Mouse (Mus musculus): Measurements from ENCODE around the gene Crebl2. TPM values are rescaled to one million over a fixed set of nuclear protein-coding genes. Genes with fewer than 3 reads are reported as not detected.

The Crebl2 gene
- polyA plus RNA-seq, 1 experiment, result 32.2 TPM

DNA sequence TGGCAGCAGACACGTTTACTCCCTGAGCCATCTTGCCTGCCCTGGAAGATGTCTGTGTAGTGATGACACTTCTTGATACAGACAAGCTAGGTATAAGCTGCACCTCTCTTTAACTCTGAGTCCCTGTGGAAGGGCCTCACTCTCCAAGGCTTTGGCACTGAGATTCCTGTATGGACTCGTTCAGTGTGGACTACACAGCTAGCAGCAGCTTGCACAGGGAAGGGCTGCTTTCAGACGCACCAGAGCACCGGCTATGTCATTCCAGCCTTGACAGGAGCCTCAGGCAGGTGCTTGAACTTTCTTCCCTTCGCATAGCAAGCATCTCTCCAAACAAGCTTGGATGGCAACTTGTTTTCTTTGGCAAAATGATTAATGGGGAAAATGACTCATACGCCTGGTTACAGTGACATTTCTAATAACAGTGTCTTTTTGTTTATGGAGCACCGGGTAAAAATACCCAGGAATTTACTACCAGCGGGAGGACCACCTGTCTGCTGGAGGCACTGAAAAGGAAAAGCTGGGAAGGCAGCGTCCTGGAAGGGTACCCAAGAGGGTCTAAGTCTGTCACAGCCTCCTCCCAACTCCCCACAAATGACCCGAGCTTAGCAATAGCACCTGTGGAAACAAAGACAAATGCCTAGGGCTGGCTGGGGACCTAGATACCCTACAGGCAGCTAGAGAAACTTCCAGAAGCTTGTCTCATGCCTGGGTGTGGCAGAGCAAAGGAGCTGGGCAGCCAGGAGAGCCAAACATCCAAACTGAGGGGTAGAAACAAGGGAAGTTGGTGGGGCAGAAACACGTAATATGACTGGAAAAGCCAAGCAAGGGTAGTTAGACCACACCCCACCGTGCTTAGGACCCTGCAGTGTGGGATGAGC, 12.7 kb upstream of the Crebl2 start:
- no peak overlapping the region for H3K27ac ChIP-seq (ENCODE audit: insufficient read depth, low read length)
- no peak overlapping the region for H3K4me3 ChIP-seq (ENCODE audit: insufficient read depth, low read length)
- TF ChIP-seq POLR2A (IDR thresholded peaks at IDR 0.05; ENCODE audit: extremely low read depth, insufficient read depth, low read length) (no peak), CTCF (IDR thresholded peaks at IDR 0.05; ENCODE audit: extremely low read depth, insufficient read depth, low read length) (no peak)
- H3K4me1 ChIP-seq (ENCODE audit: control insufficient read depth, insufficient read depth, low read length), result no peaks in the 10 kb centered on the region

DNA sequence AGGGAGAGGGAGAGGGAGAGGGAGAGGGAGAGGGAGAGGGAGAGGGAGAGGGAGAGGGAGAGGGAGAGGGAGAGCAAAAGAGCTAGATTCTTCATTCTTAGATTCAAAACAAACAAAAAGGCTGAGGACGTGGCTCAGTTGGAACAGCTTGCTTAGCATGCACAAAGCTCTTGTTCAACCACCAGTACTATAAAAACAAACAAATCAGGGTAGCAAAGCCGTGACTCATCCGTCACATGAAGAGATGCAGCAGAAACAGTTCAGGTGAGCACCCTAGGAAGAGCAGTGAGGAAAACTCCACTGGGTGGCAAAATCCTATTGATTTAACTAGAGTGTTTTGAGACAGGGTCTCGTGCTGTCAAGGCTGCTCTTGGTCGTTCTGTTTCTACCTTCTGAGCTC, 10.2 kb upstream of the Crebl2 start:
- Histone ChIP-seq H3K27ac (ENCODE audit: insufficient read depth, low read length) (no peak overlapping the region), H3K4me3 (ENCODE audit: insufficient read depth, low read length) (no peak overlapping the region), H3K4me1 (ENCODE audit: control insufficient read depth, insufficient read depth, low read length) (no peaks in the 10 kb centered on the region)
- no peak for TF ChIP-seq POLR2A (IDR thresholded peaks at IDR 0.05; ENCODE audit: extremely low read depth, insufficient read depth, low read length)
- no peak for TF ChIP-seq CTCF (IDR thresholded peaks at IDR 0.05; ENCODE audit: extremely low read depth, insufficient read depth, low read length)

- Histone ChIP-seq H3K4me1 (ENCODE audit: control insufficient read depth, insufficient read depth, low read length) (no peaks in the 10 kb centered on the region), H3K4me3 (ENCODE audit: insufficient read depth, low read length) (no peak overlapping the region), H3K27ac (ENCODE audit: insufficient read depth, low read length) (no peak overlapping the region)
- no peak for TF ChIP-seq POLR2A (IDR thresholded peaks at IDR 0.05; ENCODE audit: extremely low read depth, insufficient read depth, low read length)
- no peak for TF ChIP-seq CTCF (IDR thresholded peaks at IDR 0.05; ENCODE audit: extremely low read depth, insufficient read depth, low read length)
Measured at GRCm38 (mm10) chr6:134820411-134820810, 9.5 kb upstream of the Crebl2 start.

- Histone ChIP-seq H3K27ac (ENCODE audit: insufficient read depth, low read length) (no peak overlapping the region), H3K4me3 (ENCODE audit: insufficient read depth, low read length) (no peak overlapping the region), H3K4me1 (ENCODE audit: control insufficient read depth, insufficient read depth, low read length) (no peaks in the 10 kb centered on the region)
- TF ChIP-seq POLR2A (IDR thresholded peaks at IDR 0.05; ENCODE audit: extremely low read depth, insufficient read depth, low read length) (no peak), CTCF (IDR thresholded peaks at IDR 0.05; ENCODE audit: extremely low read depth, insufficient read depth, low read length) (0 out of 2 replicates have a peak, but pooled peaks have one; percentile 27)
Measured at GRCm38 (mm10) chr6:134822844-134823243, 7.1 kb upstream of the Crebl2 start.

DNA sequence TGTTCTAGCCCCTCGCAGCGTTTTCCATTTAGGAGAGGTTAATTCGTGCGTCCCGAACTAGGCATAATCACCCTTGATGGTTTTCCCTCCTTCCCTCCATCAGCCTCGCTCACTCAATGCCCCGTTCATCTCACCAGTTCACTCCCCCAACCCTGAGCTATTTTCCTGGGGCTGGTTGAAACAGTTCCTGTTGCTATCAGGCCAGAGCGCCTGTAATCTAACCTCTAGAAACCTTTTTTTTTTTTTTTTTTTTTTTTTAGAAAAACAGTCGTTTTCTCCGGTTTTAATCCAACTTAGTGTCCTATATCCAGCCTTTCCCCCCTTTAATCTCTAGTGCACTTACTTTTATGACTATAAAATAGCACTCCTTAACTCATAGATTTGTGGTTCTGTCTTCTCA, 822 bp downstream of the Crebl2 start:
- Histone ChIP-seq H3K4me1 (ENCODE audit: control insufficient read depth, insufficient read depth, low read length) (no peaks in the 10 kb centered on the region), H3K4me3 (ENCODE audit: insufficient read depth, low read length) (peak overlapping the region; percentile 74), H3K27ac (ENCODE audit: insufficient read depth, low read length) (no peak overlapping the region)
- TF ChIP-seq CTCF (IDR thresholded peaks at IDR 0.05; ENCODE audit: extremely low read depth, insufficient read depth, low read length) (no peak), POLR2A (IDR thresholded peaks at IDR 0.05; ENCODE audit: extremely low read depth, insufficient read depth, low read length) (no peak)

- Histone ChIP-seq H3K4me3 (ENCODE audit: insufficient read depth, low read length) (no peak overlapping the region), H3K4me1 (ENCODE audit: control insufficient read depth, insufficient read depth, low read length) (no peaks in the 10 kb centered on the region), H3K27ac (ENCODE audit: insufficient read depth, low read length) (no peak overlapping the region)
- no peak for TF ChIP-seq POLR2A (IDR thresholded peaks at IDR 0.05; ENCODE audit: extremely low read depth, insufficient read depth, low read length)
- no peak for TF ChIP-seq CTCF (IDR thresholded peaks at IDR 0.05; ENCODE audit: extremely low read depth, insufficient read depth, low read length)
Measured at GRCm38 (mm10) chr6:134834585-134835251, 4.8 kb downstream of the Crebl2 start.

GRCm38 (mm10) chr6:134838111-134838510, 8.2 kb downstream of the Crebl2 start:
- Histone ChIP-seq H3K27ac (ENCODE audit: insufficient read depth, low read length) (no peak overlapping the region), H3K4me3 (ENCODE audit: insufficient read depth, low read length) (no peak overlapping the region), H3K4me1 (ENCODE audit: control insufficient read depth, insufficient read depth, low read length) (no peaks in the 10 kb centered on the region)
- TF ChIP-seq POLR2A (IDR thresholded peaks at IDR 0.05; ENCODE audit: extremely low read depth, insufficient read depth, low read length) (no peak), CTCF (IDR thresholded peaks at IDR 0.05; ENCODE audit: extremely low read depth, insufficient read depth, low read length) (no peak)

- no peak overlapping the region for H3K27ac ChIP-seq (ENCODE audit: insufficient read depth, low read length)
- no peak overlapping the region for H3K4me3 ChIP-seq (ENCODE audit: insufficient read depth, low read length)
- H3K4me1 ChIP-seq (ENCODE audit: control insufficient read depth, insufficient read depth, low read length), result no peaks in the 10 kb centered on the region
- TF ChIP-seq POLR2A (IDR thresholded peaks at IDR 0.05; ENCODE audit: extremely low read depth, insufficient read depth, low read length) (no peak), CTCF (IDR thresholded peaks at IDR 0.05; ENCODE audit: extremely low read depth, insufficient read depth, low read length) (no peak)
Measured at GRCm38 (mm10) chr6:134840346-134840745, 10.4 kb downstream of the Crebl2 start.

GRCm38 (mm10) chr6:134845726-134846125, 15.8 kb downstream of the Crebl2 start:
- Histone ChIP-seq H3K4me1 (ENCODE audit: control insufficient read depth, insufficient read depth, low read length) (no peaks in the 10 kb centered on the region), H3K4me3 (ENCODE audit: insufficient read depth, low read length) (no peak overlapping the region), H3K27ac (ENCODE audit: insufficient read depth, low read length) (no peak overlapping the region)
- TF ChIP-seq CTCF (IDR thresholded peaks at IDR 0.05; ENCODE audit: extremely low read depth, insufficient read depth, low read length) (no peak), POLR2A (IDR thresholded peaks at IDR 0.05; ENCODE audit: extremely low read depth, insufficient read depth, low read length) (no peak)

GRCm38 (mm10) chr6:134846308-134846707, 16.4 kb downstream of the Crebl2 start:
- no peak overlapping the region for H3K27ac ChIP-seq (ENCODE audit: insufficient read depth, low read length)
- no peaks in the 10 kb centered on the region for H3K4me1 ChIP-seq (ENCODE audit: control insufficient read depth, insufficient read depth, low read length)
- no peak for TF ChIP-seq POLR2A (IDR thresholded peaks at IDR 0.05; ENCODE audit: extremely low read depth, insufficient read depth, low read length)
- no peak for TF ChIP-seq CTCF (IDR thresholded peaks at IDR 0.05; ENCODE audit: extremely low read depth, insufficient read depth, low read length)
- no peak overlapping the region for H3K4me3 ChIP-seq (ENCODE audit: insufficient read depth, low read length)
